Mouse (Mus musculus): ENCODE data around the gene Ifna6. TPM values are rescaled to one million over a fixed set of nuclear protein-coding genes. Genes with fewer than 3 reads are reported as not detected.
"Not testable (repeated sequence)": the region's sequence is repeated elsewhere in the genome, so short reads cannot be mapped to it uniquely, and the experiment has no call there.

The Ifna6 gene
- total RNA-seq (2014; rRNA removed; ENCODE audit: low replicate concordance) (not detected in 2 replicates), polyA plus RNA-seq (2015; fragmentation: Nextera tagmentation; extraction: Ambion mirVana) (not detected in 2 replicates)

DNA sequence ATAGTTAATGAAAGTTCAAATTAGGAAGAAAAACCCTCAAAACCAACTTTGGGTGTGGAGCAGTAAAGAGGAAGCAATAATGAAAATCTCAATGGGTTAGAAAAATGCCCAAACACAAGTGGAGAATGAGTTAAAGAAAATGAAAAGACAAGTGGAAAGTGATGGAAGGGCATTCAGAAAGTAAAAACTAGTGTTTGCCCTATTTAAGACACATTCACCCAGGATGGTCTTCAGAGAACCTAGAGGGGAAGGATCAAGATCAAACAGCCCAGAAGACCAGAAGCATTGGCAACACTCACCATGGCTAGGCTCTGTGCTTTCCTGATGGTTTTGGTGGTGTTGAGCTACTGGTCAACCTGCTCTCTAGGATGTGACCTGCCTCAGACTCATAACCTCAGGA is at the start of gene Ifna6:
Ifna6 (plus strand) TSS at position 301 of the 400 bp plus-strand sequence.
- not testable (repeated sequence) for H3K27me3 ChIP-seq (ENCODE audit: control insufficient read depth, insufficient read depth, low read length); H3K9me3 ChIP-seq (replicated peaks; ENCODE audit: control insufficient read depth, low read length); H3K36me3 ChIP-seq (replicated peaks; ENCODE audit: control insufficient read depth, insufficient read depth, low read length); DNase-seq (ENCODE audit: low spot score); H3K4me2 ChIP-seq (ENCODE audit: low read depth, low read length); H3K9ac ChIP-seq (replicated peaks; ENCODE audit: low read depth, low read length); H3K27ac ChIP-seq (ENCODE audit: low read depth); H3K4me1 ChIP-seq (ENCODE audit: control insufficient read depth, insufficient read depth); ATAC-seq (ENCODE audit: insufficient read depth, low read depth); H3K4me3 ChIP-seq (ENCODE audit: low read depth, low read length)

DNA sequence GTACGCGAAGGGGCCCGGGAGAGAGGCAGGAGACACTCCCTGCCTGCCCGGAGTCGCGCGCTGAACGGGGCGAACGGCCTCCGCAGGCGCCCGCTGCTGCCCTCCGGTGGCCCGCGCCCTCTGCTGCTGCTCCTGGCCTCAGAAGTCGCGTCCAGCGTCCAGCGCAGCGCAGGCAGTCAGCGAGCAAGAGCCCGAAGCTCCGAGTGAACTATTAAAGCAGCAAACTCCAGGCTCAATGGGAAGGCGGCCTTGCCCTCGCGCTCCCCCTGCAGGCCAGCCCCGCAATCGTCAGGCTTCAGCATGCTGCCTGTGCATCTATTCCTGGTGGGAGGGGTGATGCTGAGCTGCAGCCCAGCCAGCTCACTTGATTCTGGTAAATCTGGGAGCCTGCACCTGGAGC is 47.7 kb upstream of the Ifna6 start, which contains the start of gene Gm13272:
Gm13272 (plus strand) TSS at position 301 of the 400 bp plus-strand sequence.
- not testable (repeated sequence) for H3K4me3 ChIP-seq (ENCODE audit: low read depth, low read length)

DNA sequence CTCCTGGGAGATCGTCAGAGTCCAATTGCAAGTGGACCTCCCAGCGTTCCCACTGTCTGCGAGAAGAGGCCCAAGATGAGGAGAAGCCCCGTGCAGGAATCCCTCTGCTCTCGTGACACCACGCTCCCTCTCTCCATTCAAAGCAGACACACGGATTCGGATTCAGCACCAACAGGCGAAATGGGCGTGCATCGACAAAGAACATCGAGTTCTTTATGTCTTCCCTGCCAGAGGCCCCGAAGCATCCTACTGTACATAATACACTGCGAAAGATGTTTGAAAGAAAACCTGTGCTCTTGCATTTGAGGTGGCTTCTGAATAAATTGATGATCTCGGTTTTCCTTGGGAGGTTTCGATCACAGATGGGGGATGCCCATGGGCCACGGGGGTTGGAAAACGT is 46.9 kb upstream of the Ifna6 start:
- not testable (repeated sequence) for H3K4me2 ChIP-seq (ENCODE audit: low read depth, low read length); H3K27me3 ChIP-seq (ENCODE audit: control insufficient read depth, insufficient read depth, low read length); H3K4me3 ChIP-seq (ENCODE audit: low read depth, low read length); H3K27ac ChIP-seq (ENCODE audit: low read depth); H3K9ac ChIP-seq (replicated peaks; ENCODE audit: low read depth, low read length); DNase-seq (ENCODE audit: low spot score); H3K4me1 ChIP-seq (ENCODE audit: control insufficient read depth, insufficient read depth); ATAC-seq (ENCODE audit: insufficient read depth, low read depth); H3K36me3 ChIP-seq (replicated peaks; ENCODE audit: control insufficient read depth, insufficient read depth, low read length); H3K9me3 ChIP-seq (replicated peaks; ENCODE audit: control insufficient read depth, low read length)
- 48% methylated on average over 14 of the region's 18 CpGs for WGBS

More for the DNA sequence above, 47.7 kb upstream of the Ifna6 start, which contains the start of gene Gm13272:
- not testable (repeated sequence) for H3K9me3 ChIP-seq (replicated peaks; ENCODE audit: control insufficient read depth, low read length); H3K27ac ChIP-seq (ENCODE audit: low read depth); H3K27me3 ChIP-seq (ENCODE audit: control insufficient read depth, insufficient read depth, low read length); H3K9ac ChIP-seq (replicated peaks; ENCODE audit: low read depth, low read length); H3K36me3 ChIP-seq (replicated peaks; ENCODE audit: control insufficient read depth, insufficient read depth, low read length); H3K4me2 ChIP-seq (ENCODE audit: low read depth, low read length); ATAC-seq (ENCODE audit: insufficient read depth, low read depth); DNase-seq (ENCODE audit: low spot score); H3K4me1 ChIP-seq (ENCODE audit: control insufficient read depth, insufficient read depth)
- no CpG with 5 or more reads among the region's 29 CpGs for WGBS

DNA sequence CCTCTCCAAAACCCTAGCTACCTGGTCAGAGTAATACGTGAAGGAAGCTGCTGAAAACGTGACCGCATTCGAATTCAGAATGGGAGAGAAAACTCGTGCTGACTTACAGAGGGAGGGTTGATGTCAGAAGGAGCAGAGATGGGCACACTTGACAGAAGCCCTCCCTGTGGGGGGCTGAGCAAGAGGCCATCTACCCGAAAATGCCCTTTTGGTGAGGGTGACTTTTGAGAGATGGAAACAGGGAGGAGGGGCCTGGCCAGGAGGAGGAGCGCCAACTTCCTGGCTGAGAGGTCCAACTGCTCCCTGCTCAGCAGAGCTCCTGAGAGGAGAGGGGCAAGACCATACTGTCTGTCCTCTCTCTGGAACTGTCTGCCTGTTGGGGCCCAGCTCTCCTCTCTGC is 45.4 kb upstream of the Ifna6 start, which contains the start of gene Ifnz:
Ifnz (plus strand) TSS at position 301 of the 400 bp plus-strand sequence.
- peak within 1 kb of the TSS; percentile 47 for H3K4me2 ChIP-seq (ENCODE audit: low read depth, low read length)
- H3K27ac ChIP-seq (ENCODE audit: low read depth) = peak within 1 kb of the TSS; percentile 82
- not testable (repeated sequence) for H3K9me3 ChIP-seq (replicated peaks; ENCODE audit: control insufficient read depth, low read length); ATAC-seq (ENCODE audit: insufficient read depth, low read depth); H3K9ac ChIP-seq (replicated peaks; ENCODE audit: low read depth, low read length); H3K36me3 ChIP-seq (replicated peaks; ENCODE audit: control insufficient read depth, insufficient read depth, low read length); DNase-seq (ENCODE audit: low spot score); H3K27me3 ChIP-seq (ENCODE audit: control insufficient read depth, insufficient read depth, low read length); H3K4me1 ChIP-seq (ENCODE audit: control insufficient read depth, insufficient read depth)
- peak within 1 kb of the TSS; percentile 28; the same call in 1 of the 2 replicates for H3K4me3 ChIP-seq (ENCODE audit: low read depth, low read length)
- 9% methylated on average over 3 of the region's 7 CpGs for WGBS

DNA sequence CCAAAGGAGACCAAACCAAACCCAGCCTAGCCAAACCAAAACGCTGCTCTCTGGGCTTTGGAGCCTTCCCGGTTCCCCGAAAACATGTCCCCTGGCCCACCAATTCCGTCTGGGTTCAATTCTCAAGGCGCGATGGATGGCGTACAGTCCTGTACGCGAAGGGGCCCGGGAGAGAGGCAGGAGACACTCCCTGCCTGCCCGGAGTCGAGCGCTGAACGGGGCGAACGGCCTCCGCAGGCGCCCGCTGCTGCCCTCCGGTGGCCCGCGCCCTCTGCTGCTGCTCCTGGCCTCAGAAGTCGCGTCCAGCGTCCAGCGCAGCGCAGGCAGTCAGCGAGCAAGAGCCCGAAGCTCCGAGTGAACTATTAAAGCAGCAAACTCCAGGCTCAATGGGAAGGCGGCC is 44.9 kb upstream of the Ifna6 start:
- not testable (repeated sequence) for H3K36me3 ChIP-seq (replicated peaks; ENCODE audit: control insufficient read depth, insufficient read depth, low read length); H3K4me1 ChIP-seq (ENCODE audit: control insufficient read depth, insufficient read depth); ATAC-seq (ENCODE audit: insufficient read depth, low read depth); H3K9me3 ChIP-seq (replicated peaks; ENCODE audit: control insufficient read depth, low read length); H3K9ac ChIP-seq (replicated peaks; ENCODE audit: low read depth, low read length); H3K27me3 ChIP-seq (ENCODE audit: control insufficient read depth, insufficient read depth, low read length); DNase-seq (ENCODE audit: low spot score)
- Histone ChIP-seq H3K4me3 (ENCODE audit: low read depth, low read length) (peak overlapping the region; percentile 28; the same call in 1 of the 2 replicates), H3K4me2 (ENCODE audit: low read depth, low read length) (peak overlapping the region; percentile 47), H3K27ac (ENCODE audit: low read depth) (peak overlapping the region; percentile 82)
- WGBS = 0% methylated on average over 5 of the region's 31 CpGs

DNA sequence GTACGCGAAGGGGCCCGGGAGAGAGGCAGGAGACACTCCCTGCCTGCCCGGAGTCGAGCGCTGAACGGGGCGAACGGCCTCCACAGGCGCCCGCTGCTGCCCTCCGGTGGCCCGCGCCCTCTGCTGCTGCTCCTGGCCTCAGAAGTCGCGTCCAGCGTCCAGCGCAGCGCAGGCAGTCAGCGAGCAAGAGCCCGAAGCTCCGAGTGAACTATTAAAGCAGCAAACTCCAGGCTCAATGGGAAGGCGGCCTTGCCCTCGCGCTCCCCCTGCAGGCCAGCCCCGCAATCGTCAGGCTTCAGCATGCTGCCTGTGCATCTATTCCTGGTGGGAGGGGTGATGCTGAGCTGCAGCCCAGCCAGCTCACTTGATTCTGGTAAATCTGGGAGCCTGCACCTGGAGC is 41.8 kb upstream of the Ifna6 start, which contains the start of gene Gm13276:
Gm13276 (plus strand) TSS at position 301 of the 400 bp plus-strand sequence.
- not testable (repeated sequence) for H3K9me3 ChIP-seq (replicated peaks; ENCODE audit: control insufficient read depth, low read length); H3K9ac ChIP-seq (replicated peaks; ENCODE audit: low read depth, low read length); H3K4me1 ChIP-seq (ENCODE audit: control insufficient read depth, insufficient read depth); H3K4me2 ChIP-seq (ENCODE audit: low read depth, low read length); ATAC-seq (ENCODE audit: insufficient read depth, low read depth); H3K27me3 ChIP-seq (ENCODE audit: control insufficient read depth, insufficient read depth, low read length); DNase-seq (ENCODE audit: low spot score); H3K4me3 ChIP-seq (ENCODE audit: low read depth, low read length); H3K36me3 ChIP-seq (replicated peaks; ENCODE audit: control insufficient read depth, insufficient read depth, low read length); H3K27ac ChIP-seq (ENCODE audit: low read depth)
- no CpG with 5 or more reads among the region's 27 CpGs for WGBS

Data from heart, postnatal 0 days (tissue).